Mouse (Mus musculus) mammary gland, adult 2 months (tissue): ENCODE results near the gene Susd1. TPM values are rescaled to one million over a fixed set of nuclear protein-coding genes. Genes with fewer than 3 reads are reported as not detected.

ENCODE experiments used
- polyA plus RNA-seq: library from polyadenylated mRNA; depleted of rRNA; stranded (reverse); fragments of >200 nt; gene quantifications from 2 replicates; pipeline ENCODE4 v1.2.3, GENCODE M21; 2012; ENCODE audit warnings: low replicate concordance; rRNA removed

Gene Susd1
- polyA plus RNA-seq = 8.2 and 17.7 TPM in 2 replicates

GRCm38 (mm10) chr4:59437990-59438854 is at the start of gene Susd1:
Susd1 (minus strand) TSS chr4:59438633.

Other genes with a start within 250 kb of the Susd1 start
- gene Ugcg, start 249.4 kb downstream of the Susd1 start, polyA plus RNA-seq = 31.4 and 53.3 TPM in 2 replicates
- gene Ptbp3, start 110.7 kb upstream of the Susd1 start, polyA plus RNA-seq = 43.1 and 58.9 TPM in 2 replicates
- gene Hsdl2, start 142.9 kb upstream of the Susd1 start, polyA plus RNA-seq = 16.3 and 71.1 TPM in 2 replicates
- gene E130308A19Rik, start 187.6 kb upstream of the Susd1 start, polyA plus RNA-seq = 6.1 and 7.4 TPM in 2 replicates